Mouse (Mus musculus) frontal cortex, adult (tissue): ENCODE data around the gene Alk.

Experiments used
- ATAC-seq: cut with Nextera tagmentation; 2 replicates; pipeline ENCODE4 v1.9.2; 2017; ENCODE audit warnings: mild to moderate bottlenecking, moderate library complexity, mixed read lengths; ENCODE audit not compliant: low TSS enrichment

Gene Alk

GRCm38 (mm10) chr17:72144946-72145598, 459.4 kb downstream of the Alk start:
- ATAC-seq: no peak

GRCm38 (mm10) chr17:72144461-72144860, 460.0 kb downstream of the Alk start:
- ATAC-seq: no peak

GRCm38 (mm10) chr17:72132140-72132911, 472.1 kb downstream of the Alk start:
- no peak for ATAC-seq

DNA sequence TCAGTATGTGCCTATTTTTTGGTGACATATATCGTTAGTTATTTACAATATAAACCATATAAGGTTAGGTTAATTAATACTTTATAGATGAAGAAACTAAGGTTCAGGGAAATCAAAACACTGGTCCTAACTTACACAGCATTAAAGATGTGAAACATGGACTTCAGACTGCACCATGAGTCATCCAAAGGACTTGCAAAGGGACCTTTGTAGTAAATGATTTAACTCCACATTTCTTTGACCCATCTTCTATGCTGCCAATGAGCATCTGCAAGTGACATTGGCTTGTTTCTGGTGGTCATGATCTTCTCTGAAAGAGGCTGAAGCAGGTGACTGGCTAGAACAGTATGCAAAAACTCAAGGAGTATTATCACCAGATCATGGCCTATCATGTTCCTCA, 482.8 kb downstream of the Alk start:
- ATAC-seq: no peak

DNA sequence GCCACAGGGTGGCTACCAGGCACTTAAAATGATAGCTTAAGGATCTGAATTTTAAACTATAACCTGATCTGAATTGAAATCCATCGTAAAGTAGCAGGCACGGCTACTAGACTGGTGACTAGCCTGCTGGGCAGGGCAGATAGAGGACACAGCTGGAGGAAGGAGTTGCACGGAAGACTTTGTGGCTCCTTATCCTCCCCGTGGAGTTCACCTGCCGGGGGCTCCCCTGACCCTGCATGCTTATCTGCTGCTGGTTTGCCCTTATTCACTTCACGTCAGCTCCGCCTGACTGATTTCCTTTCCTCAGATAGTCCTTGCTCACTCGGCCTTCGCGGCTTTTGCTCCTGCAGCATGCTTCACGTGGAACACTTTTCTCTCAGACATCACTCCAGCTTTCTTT, 484.1 kb downstream of the Alk start:
- no peak for ATAC-seq

- no peak for ATAC-seq
Measured at GRCm38 (mm10) chr17:72118376-72118775, 486.1 kb downstream of the Alk start.

DNA sequence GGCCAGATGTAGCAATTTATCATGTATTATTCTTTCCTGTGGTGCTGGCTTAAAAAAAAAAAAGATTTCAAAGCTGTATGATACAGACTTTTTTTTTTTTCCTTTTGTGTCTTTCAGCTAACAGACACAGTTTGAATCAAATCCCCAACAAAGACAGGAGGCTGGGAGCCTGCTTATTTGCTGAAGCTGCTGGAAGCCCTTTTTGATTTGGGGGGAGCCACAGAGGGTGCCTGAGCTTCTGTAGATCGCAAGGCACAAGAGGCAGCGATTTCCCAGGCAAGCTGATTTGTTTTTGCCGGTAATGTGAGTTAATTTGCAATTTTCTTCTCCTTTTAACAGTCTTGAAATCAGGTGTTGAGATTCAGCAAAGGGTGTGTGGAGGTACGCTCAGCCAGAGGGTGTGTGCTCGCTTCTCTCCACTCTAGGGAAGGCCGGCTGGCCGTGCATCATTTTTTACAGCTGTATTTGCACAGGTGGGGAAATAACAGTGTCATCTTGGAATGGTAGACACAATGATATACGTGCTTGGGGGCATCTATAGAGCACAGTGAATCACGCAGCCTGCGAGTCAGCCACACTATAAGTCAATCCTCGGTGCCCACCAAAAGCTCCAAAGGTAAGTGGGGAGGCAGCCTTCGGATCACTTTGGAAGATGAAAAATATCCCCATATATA, 489.0 kb downstream of the Alk start:
- ATAC-seq: no peak

- no peak for ATAC-seq
Measured at GRCm38 (mm10) chr17:72112004-72112403, 492.4 kb downstream of the Alk start.

GRCm38 (mm10) chr17:72111528-72111927, 492.9 kb downstream of the Alk start:
- ATAC-seq: no peak

- no peak for ATAC-seq
Measured at GRCm38 (mm10) chr17:72087261-72087703, 517.1 kb downstream of the Alk start.

GRCm38 (mm10) chr17:72081396-72081795, 523.0 kb downstream of the Alk start:
- no peak for ATAC-seq

- ATAC-seq: no peak
Measured at GRCm38 (mm10) chr17:72076306-72076921, 528.0 kb downstream of the Alk start.

DNA sequence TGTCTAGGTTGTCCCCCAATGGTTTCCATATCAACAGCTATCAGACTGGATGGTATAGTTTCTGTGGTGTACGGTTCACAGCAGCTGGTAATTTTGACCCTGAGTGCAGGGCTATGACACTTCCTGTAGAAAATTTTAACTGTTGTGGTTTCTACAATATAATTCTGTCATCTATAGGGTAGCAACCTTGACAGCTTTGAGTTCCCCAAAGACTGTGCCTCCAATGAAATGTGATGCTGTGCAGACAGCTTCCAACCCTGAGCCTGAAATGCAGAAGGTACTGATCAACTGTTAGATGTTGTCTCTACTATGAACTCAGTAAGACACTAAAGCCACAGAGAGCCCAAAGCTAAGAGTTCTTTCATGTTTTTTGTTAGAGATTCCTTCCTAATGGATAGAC, 532.6 kb downstream of the Alk start:
- no peak for ATAC-seq

- ATAC-seq: no peak
Measured at GRCm38 (mm10) chr17:72068176-72068575, 536.3 kb downstream of the Alk start.

GRCm38 (mm10) chr17:72062978-72063377, 541.4 kb downstream of the Alk start:
- ATAC-seq: no peak

- no peak for ATAC-seq
Measured at GRCm38 (mm10) chr17:72059312-72059711, 545.1 kb downstream of the Alk start.

- no peak for ATAC-seq
Measured at GRCm38 (mm10) chr17:72045671-72046070, 558.8 kb downstream of the Alk start.

DNA sequence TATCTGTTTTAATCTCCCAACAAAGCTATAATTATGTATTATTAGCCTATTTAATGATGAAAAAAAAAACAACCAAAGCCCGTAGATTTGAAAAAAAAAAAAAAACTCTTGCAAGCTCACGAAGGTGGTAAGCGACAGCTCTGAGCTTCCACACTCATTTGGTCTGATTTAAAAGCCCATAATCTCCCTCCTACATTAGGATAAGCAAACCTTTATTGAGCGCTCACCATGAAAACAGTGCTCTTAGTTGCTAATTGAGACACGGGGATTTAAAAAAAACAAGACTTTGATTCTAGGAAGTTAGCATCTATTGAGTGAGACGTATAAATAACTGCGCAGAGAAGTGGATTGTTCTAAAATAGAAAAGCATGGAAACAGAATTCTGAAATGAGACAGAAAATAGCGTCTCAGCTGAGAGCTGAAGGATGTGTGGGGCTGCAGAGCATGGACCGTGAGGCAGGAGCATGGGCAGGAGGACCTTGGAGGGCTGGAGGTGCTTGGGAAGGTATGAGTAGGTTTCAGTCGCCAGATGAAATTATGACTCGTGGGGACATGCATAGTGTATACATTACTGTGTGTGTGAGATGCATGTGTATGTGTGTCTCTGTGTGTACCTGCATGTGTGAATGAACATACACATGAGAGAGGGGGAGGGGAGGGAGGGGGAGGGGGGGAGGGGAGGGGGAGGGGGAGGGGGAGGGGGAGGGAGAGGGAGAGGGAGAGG, 560.6 kb downstream of the Alk start:
- ATAC-seq: peak; percentile 78

GRCm38 (mm10) chr17:72043001-72043666, 561.3 kb downstream of the Alk start:
- peak; percentile 96 for ATAC-seq

GRCm38 (mm10) chr17:72039176-72039948, 565.1 kb downstream of the Alk start:
- no peak for ATAC-seq
